Mouse (Mus musculus) spleen, postnatal 4 days (tissue): ENCODE data around the gene Ccsap.

Experiments used
- DNase-seq, 2 experiments: peaks; one replicate each; pipeline ENCODE4 v3.0.0; 2022; ENCODE audit warnings: low spot score in 2 of 2

The Ccsap gene

GRCm38 (mm10) chr8:123880271-123880670, 20.3 kb upstream of the Ccsap start:
- no peak for DNase-seq

GRCm38 (mm10) chr8:123877865-123878264, 17.9 kb upstream of the Ccsap start:
- DNase-seq, result no peak

- DNase-seq, result no peak
Measured at GRCm38 (mm10) chr8:123874324-123874723, 14.3 kb upstream of the Ccsap start.

GRCm38 (mm10) chr8:123873364-123873763, 13.4 kb upstream of the Ccsap start:
- no peak for DNase-seq

- no peak for DNase-seq
Measured at GRCm38 (mm10) chr8:123872048-123872447, 12.0 kb upstream of the Ccsap start.

GRCm38 (mm10) chr8:123866971-123867370, 7.0 kb upstream of the Ccsap start:
- no peak for DNase-seq

- no peak for DNase-seq
Measured at GRCm38 (mm10) chr8:123865786-123866185, 5.8 kb upstream of the Ccsap start.

GRCm38 (mm10) chr8:123860386-123860785, 377 bp upstream of the Ccsap start:
- no peak for DNase-seq

- peak; percentile 94 to 96 for DNase-seq
Measured at GRCm38 (mm10) chr8:123858941-123859647, 915 bp downstream of the Ccsap start.

GRCm38 (mm10) chr8:123858574-123858940, 1.5 kb downstream of the Ccsap start:
- DNase-seq, result peak; percentile 28 to 74

- no peak for DNase-seq
Measured at GRCm38 (mm10) chr8:123857361-123857760, 2.6 kb downstream of the Ccsap start.

GRCm38 (mm10) chr8:123854733-123855475, 5.1 kb downstream of the Ccsap start:
- no peak for DNase-seq

- no peak for DNase-seq
Measured at GRCm38 (mm10) chr8:123854252-123854651, 5.8 kb downstream of the Ccsap start.

GRCm38 (mm10) chr8:123851590-123851989, 8.4 kb downstream of the Ccsap start:
- DNase-seq, result no peak

GRCm38 (mm10) chr8:123849352-123849751, 10.7 kb downstream of the Ccsap start:
- DNase-seq, result no peak

GRCm38 (mm10) chr8:123847546-123847945, 12.5 kb downstream of the Ccsap start:
- no peak for DNase-seq

GRCm38 (mm10) chr8:123846509-123846908, 13.5 kb downstream of the Ccsap start:
- DNase-seq, result no peak

- no peak for DNase-seq
Measured at GRCm38 (mm10) chr8:123845991-123846390, 14.0 kb downstream of the Ccsap start.

GRCm38 (mm10) chr8:123845114-123845513, 14.9 kb downstream of the Ccsap start:
- no peak for DNase-seq

- DNase-seq, result no peak
Measured at GRCm38 (mm10) chr8:123844341-123844740, 15.7 kb downstream of the Ccsap start.

GRCm38 (mm10) chr8:123842086-123842485, 17.9 kb downstream of the Ccsap start:
- no peak for DNase-seq

GRCm38 (mm10) chr8:123840578-123841345, 19.2 kb downstream of the Ccsap start:
- DNase-seq, result no peak

GRCm38 (mm10) chr8:123838496-123838895, 21.5 kb downstream of the Ccsap start:
- DNase-seq, result no peak
